Mouse (Mus musculus): ENCODE measurements at regions not wholly inside any gene's neighbourhood (a gene's known extent, or its start where the extent isn't known, plus 50 kb on each side); places are given as distances from the start of the nearest gene placed in this dataset.

- TF ChIP-seq CTCF (IDR thresholded peaks at IDR 0.05; ENCODE audit: control insufficient read depth, insufficient read depth, insufficient replicate concordance, low read depth, low read length) (no peak), POLR2A (IDR thresholded peaks at IDR 0.05; ENCODE audit: control insufficient read depth, low read depth, low read length) (no peak)
Measured at GRCm38 (mm10) chr14:74538187-74538586, 102.5 kb upstream of the Htr2a start.
